Mouse (Mus musculus) liver, postnatal 0 days (tissue): ENCODE measurements around the gene Shc2. TPM values are rescaled to one million over a fixed set of nuclear protein-coding genes. Genes with fewer than 3 reads are reported as not detected.

Experiments
- ATAC-seq: fragments of 200-750 bp; cut with Nextera tagmentation; 2 replicates; pipeline ENCODE4 v1.8.0; 2017; ENCODE audit warnings: mild to moderate bottlenecking, moderate library complexity
- DNase-seq: peaks from one replicate; pipeline ENCODE4 v3.0.0-alpha.2; 2016
- H3K27ac ChIP-seq: fragments of 300-500 bp; sonication (generic); 2 replicates; pipeline ENCODE4 v1.5.1; 2014; ENCODE audit warnings: antibody characterized with exemption, moderate library complexity, mild to moderate bottlenecking, low read depth
- H3K27me3 ChIP-seq: fragments of 300-500 bp; sonication (generic); 2 replicates; pipeline ENCODE4 v1.6.1; 2014; ENCODE audit warnings: low read length, control low read depth, mixed read lengths; ENCODE audit not compliant: insufficient read depth
- H3K36me3 ChIP-seq: fragments of 300-500 bp; sonication (generic); replicated peaks from 2 replicates; pipeline ENCODE4 v1.6.1; 2014; ENCODE audit warnings: mild to moderate bottlenecking, control low read depth, low read length, moderate library complexity, mixed read lengths; ENCODE audit not compliant: insufficient read depth
- H3K4me1 ChIP-seq: fragments of 300-500 bp; sonication (generic); 2 replicates; pipeline ENCODE4 v1.6.1; 2014; ENCODE audit warnings: antibody characterized with exemption, mild to moderate bottlenecking, control low read depth; ENCODE audit not compliant: insufficient read depth
- H3K4me2 ChIP-seq: fragments of 300-500 bp; sonication (generic); 2 replicates; pipeline ENCODE4 v1.6.1; 2014; ENCODE audit warnings: low read depth, mild to moderate bottlenecking, low read length, moderate library complexity, mixed read lengths
- H3K4me3 ChIP-seq: fragments of 300-500 bp; sonication (generic); 2 replicates; pipeline ENCODE4 v1.5.1; 2014; ENCODE audit warnings: low read depth, low read length
- H3K9ac ChIP-seq: fragments of 300-500 bp; sonication (generic); replicated peaks from 2 replicates; pipeline ENCODE4 v1.6.1; 2014; ENCODE audit warnings: mild to moderate bottlenecking, moderate library complexity
- H3K9me3 ChIP-seq: fragments of 300-500 bp; sonication (generic); 2 replicates; pipeline ENCODE4 v1.6.1; 2016; ENCODE audit warnings: mild to moderate bottlenecking, control low read depth, low read length, mixed read lengths
- CTCF ChIP-seq: sonication (generic); IDR thresholded peaks from 2 replicates; pipeline ENCODE4 v1.5.1; 2016; ENCODE audit warnings: antibody characterized with exemption, low read depth
- EP300 ChIP-seq: IDR thresholded peaks from 2 replicates; pipeline ENCODE4 v1.6.1; 2016; ENCODE audit warnings: antibody characterized with exemption, low read depth, mild to moderate bottlenecking
- whole genome bisulfite sequencing: fragments of 180-500 bp; shearing (Covaris S2); extraction: QIAGEN DNeasy Blood & Tissue Kit; methylation state at CpG from one replicate; pipeline ENCODE4 v1.1.7; 2014; ENCODE audit not compliant: insufficient replicate concordance; 5-methylcytosine and 5-hydroxymethylcytosine counted together
- polyA plus RNA-seq: library from polyadenylated mRNA; unstranded; fragments of >200 nt; fragmentation: Nextera tagmentation; extraction: Ambion mirVana; gene quantifications from 2 replicates; pipeline ENCODE4 v1.2.1, GENCODE M21; 2015

Gene Shc2
- polyA plus RNA-seq, 1 experiment from 2014 or later: 0.05 TPM

- no peaks in the 10 kb centered on the region for H3K27me3 ChIP-seq
- H3K4me1 ChIP-seq: no peaks in the 10 kb centered on the region
- H3K9ac ChIP-seq: no peak overlapping the region
- H3K4me3 ChIP-seq: no peak overlapping the region
- no peaks in the 10 kb centered on the region for H3K36me3 ChIP-seq
- no peaks in the 10 kb centered on the region for H3K9me3 ChIP-seq
- no peak overlapping the region for H3K27ac ChIP-seq
- TF ChIP-seq EP300 (no peak), CTCF (no peak)
- DNase-seq (no peak), ATAC-seq (no peak)
- no peak overlapping the region for H3K4me2 ChIP-seq
- WGBS: 77% methylated on average over 4 of the region's 4 CpGs
Observed at GRCm38 (mm10) chr10:79597936-79598230, 39.8 kb downstream of the Shc2 start.

- Histone ChIP-seq H3K4me1 (no peaks in the 10 kb centered on the region), H3K27ac (no peak overlapping the region), H3K27me3 (no peaks in the 10 kb centered on the region), H3K9ac (no peak overlapping the region), H3K4me2 (no peak overlapping the region), H3K4me3 (no peak overlapping the region), H3K36me3 (no peaks in the 10 kb centered on the region), H3K9me3 (no peaks in the 10 kb centered on the region)
- 35% methylated on average over 13 of the region's 13 CpGs for WGBS
- ATAC-seq: no peak
- TF ChIP-seq EP300 (no peak), CTCF (no peak)
- no peak for DNase-seq
Observed at GRCm38 (mm10) chr10:79597051-79597935, 40.4 kb downstream of the Shc2 start.

GRCm38 (mm10) chr10:79595590-79595929, 42.2 kb downstream of the Shc2 start:
- no peaks in the 10 kb centered on the region for H3K9me3 ChIP-seq
- H3K9ac ChIP-seq: no peak overlapping the region
- no peak overlapping the region for H3K4me3 ChIP-seq
- no peaks in the 10 kb centered on the region for H3K4me1 ChIP-seq
- peak; percentile 27 for DNase-seq
- TF ChIP-seq EP300: no peak
- TF ChIP-seq CTCF: no peak
- no peaks in the 10 kb centered on the region for H3K27me3 ChIP-seq
- ATAC-seq: peak; percentile 85
- no peaks in the 10 kb centered on the region for H3K36me3 ChIP-seq
- 47% methylated on average over 8 of the region's 8 CpGs for WGBS
- H3K4me2 ChIP-seq: no peak overlapping the region
- H3K27ac ChIP-seq: no peak overlapping the region

GRCm38 (mm10) chr10:79594872-79595589, 42.7 kb downstream of the Shc2 start:
- WGBS: 19% methylated on average over 17 of the region's 17 CpGs
- Histone ChIP-seq H3K4me1 (no peaks in the 10 kb centered on the region), H3K4me3 (no peak overlapping the region), H3K9ac (no peak overlapping the region), H3K36me3 (no peaks in the 10 kb centered on the region), H3K27ac (no peak overlapping the region), H3K4me2 (no peak overlapping the region), H3K9me3 (no peaks in the 10 kb centered on the region), H3K27me3 (no peaks in the 10 kb centered on the region)
- DNase-seq (peak; percentile 43), ATAC-seq (peak; percentile 81)
- TF ChIP-seq CTCF (peak; percentile 87), EP300 (no peak)

GRCm38 (mm10) chr10:79594111-79594510, 43.6 kb downstream of the Shc2 start:
- H3K9me3 ChIP-seq: no peaks in the 10 kb centered on the region
- no peak overlapping the region for H3K4me3 ChIP-seq
- DNase-seq: no peak
- H3K36me3 ChIP-seq: no peaks in the 10 kb centered on the region
- no peaks in the 10 kb centered on the region for H3K4me1 ChIP-seq
- ATAC-seq: no peak
- no peak overlapping the region for H3K9ac ChIP-seq
- TF ChIP-seq CTCF: no peak
- no peak for TF ChIP-seq EP300
- no peak overlapping the region for H3K27ac ChIP-seq
- no peaks in the 10 kb centered on the region for H3K27me3 ChIP-seq
- WGBS: 33% methylated on average over 6 of the region's 6 CpGs
- no peak overlapping the region for H3K4me2 ChIP-seq

- no peak for ATAC-seq
- Histone ChIP-seq H3K36me3 (no peaks in the 10 kb centered on the region), H3K9me3 (no peaks in the 10 kb centered on the region), H3K27ac (no peak overlapping the region), H3K27me3 (no peaks in the 10 kb centered on the region), H3K4me2 (no peak overlapping the region), H3K9ac (no peak overlapping the region), H3K4me1 (no peaks in the 10 kb centered on the region), H3K4me3 (no peak overlapping the region)
- DNase-seq: no peak
- 83% methylated on average over 1 of the region's 1 CpGs for WGBS
- TF ChIP-seq CTCF: no peak
- TF ChIP-seq EP300: no peak
Observed at GRCm38 (mm10) chr10:79590702-79591101, 47.0 kb downstream of the Shc2 start.
